Mouse (Mus musculus) hindbrain, postnatal 0 days (tissue): Measurements from ENCODE around the gene Dph1. TPM values are rescaled to one million over a fixed set of nuclear protein-coding genes. Genes with fewer than 3 reads are reported as not detected.
A peak's percentile ranks its signal among the peaks of the same experiment; 100 is the strongest.
"Not testable (repeated sequence)": the region's sequence is repeated elsewhere in the genome, so short reads cannot be mapped to it uniquely, and the experiment has no call there.

Experiments used
- ATAC-seq: fragments of 200-750 bp; cut with Nextera tagmentation; 2 replicates; pipeline ENCODE4 v1.8.0; 2017; ENCODE audit warnings: mild to moderate bottlenecking, moderate TSS enrichment, moderate library complexity
- DNase-seq: peaks from one replicate; pipeline ENCODE4 v3.0.0-alpha.2; 2015; ENCODE audit warnings: low spot score
- H3K27ac ChIP-seq: fragments of 300-500 bp; sonication (generic); 2 replicates; pipeline ENCODE4 v1.5.1; 2014; ENCODE audit warnings: mild to moderate bottlenecking
- H3K27me3 ChIP-seq: fragments of 300-500 bp; sonication (generic); 2 replicates; pipeline ENCODE4 v1.6.1; 2014; ENCODE audit warnings: low read length, mixed read lengths; ENCODE audit not compliant: insufficient read depth
- H3K36me3 ChIP-seq: fragments of 300-500 bp; sonication (generic); 2 replicates; pipeline ENCODE4 v1.6.1; 2014; ENCODE audit warnings: low read length, mixed read lengths; ENCODE audit not compliant: insufficient read depth
- H3K4me1 ChIP-seq: fragments of 300-500 bp; sonication (generic); 2 replicates; pipeline ENCODE4 v1.6.1; 2014; ENCODE audit warnings: antibody characterized with exemption, low read length, mixed read lengths; ENCODE audit not compliant: insufficient read depth
- H3K4me2 ChIP-seq: fragments of 300-500 bp; sonication (generic); 2 replicates; pipeline ENCODE4 v1.6.1; 2014; ENCODE audit warnings: low read depth, mild to moderate bottlenecking, low read length, moderate library complexity, mixed read lengths
- H3K4me3 ChIP-seq: fragments of 300-500 bp; sonication (generic); 2 replicates; pipeline ENCODE4 v1.5.1; 2014; ENCODE audit warnings: low read length
- H3K9ac ChIP-seq: fragments of 300-500 bp; sonication (generic); replicated peaks from 2 replicates; pipeline ENCODE4 v1.6.1; 2014; ENCODE audit warnings: mild to moderate bottlenecking, low read length, moderate library complexity, mixed read lengths
- H3K9me3 ChIP-seq: fragments of 300-500 bp; sonication (generic); 2 replicates; pipeline ENCODE4 v1.6.1; 2016; ENCODE audit warnings: low read length, mixed read lengths
- CTCF ChIP-seq: IDR thresholded peaks from 2 replicates; pipeline ENCODE4 v1.5.1; 2016; ENCODE audit warnings: antibody characterized with exemption, control low read depth, low read depth
- WGBS: fragments of 180-500 bp; shearing (Covaris S2); extraction: QIAGEN DNeasy Blood & Tissue Kit; methylation state at CpG from one replicate; pipeline ENCODE4 v1.1.7; 2014; 5-methylcytosine and 5-hydroxymethylcytosine counted together
- polyA plus RNA-seq: library from polyadenylated mRNA; unstranded; fragments of >200 nt; fragmentation: Nextera tagmentation; extraction: Ambion mirVana; gene quantifications from 2 replicates; pipeline ENCODE4 v1.2.1, GENCODE M21; 2015
- total RNA-seq: library from RNA; depleted of rRNA; stranded (reverse); fragments of >200 nt; gene quantifications from 2 replicates; pipeline ENCODE4 v1.2.3, GENCODE M21; 2014

Gene Dph1
- total and polyA plus RNA-seq, 2 experiments from 2014 or later, result 13.6 to 39.2 TPM

DNA sequence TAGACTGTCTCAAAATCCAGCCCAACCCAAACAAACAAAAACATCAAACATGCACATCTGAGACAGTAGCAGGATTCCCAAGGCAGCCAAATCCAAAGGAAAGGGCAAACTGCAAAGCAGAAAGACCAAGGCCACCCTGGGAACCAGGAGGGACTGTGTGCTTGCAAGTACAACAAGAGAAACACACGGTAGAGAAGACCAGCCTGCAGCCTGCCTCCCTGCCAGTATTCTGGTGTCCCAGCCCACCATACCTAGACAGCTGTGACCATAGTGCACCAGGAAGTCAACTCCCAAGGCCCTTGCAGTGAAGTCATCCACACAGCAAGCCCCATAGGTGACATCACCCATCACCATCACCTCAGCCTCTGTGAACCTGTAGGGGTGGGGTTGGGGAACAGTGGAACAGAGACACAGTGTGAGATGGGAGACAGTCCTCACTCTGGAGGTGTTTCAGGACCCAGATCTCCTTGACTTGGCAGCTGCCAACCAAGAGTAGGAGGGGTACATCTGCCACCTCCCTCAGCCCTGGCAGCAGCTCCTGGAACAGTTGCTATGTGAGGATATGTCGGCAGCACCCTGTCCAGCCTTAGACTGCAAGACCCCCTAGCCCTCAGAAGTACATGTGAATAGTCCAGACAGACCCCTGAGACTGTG lies 7.0 kb downstream of the Dph1 start:
- H3K4me1 ChIP-seq, result peaks cover 3% of the 10 kb centered on the region; the same call in 1 of the 2 replicates
- H3K4me2 ChIP-seq, result no peak overlapping the region
- H3K9ac ChIP-seq, result no peak overlapping the region
- no peak for DNase-seq
- no peak for TF ChIP-seq CTCF
- no peaks in the 10 kb centered on the region for H3K27me3 ChIP-seq
- 68% methylated on average over 2 of the region's 2 CpGs for WGBS
- no peak overlapping the region for H3K27ac ChIP-seq
- peaks cover 16% of the 10 kb centered on the region for H3K36me3 ChIP-seq
- H3K9me3 ChIP-seq, result no peaks in the 10 kb centered on the region
- no peak for ATAC-seq
- H3K4me3 ChIP-seq, result no peak overlapping the region

DNA sequence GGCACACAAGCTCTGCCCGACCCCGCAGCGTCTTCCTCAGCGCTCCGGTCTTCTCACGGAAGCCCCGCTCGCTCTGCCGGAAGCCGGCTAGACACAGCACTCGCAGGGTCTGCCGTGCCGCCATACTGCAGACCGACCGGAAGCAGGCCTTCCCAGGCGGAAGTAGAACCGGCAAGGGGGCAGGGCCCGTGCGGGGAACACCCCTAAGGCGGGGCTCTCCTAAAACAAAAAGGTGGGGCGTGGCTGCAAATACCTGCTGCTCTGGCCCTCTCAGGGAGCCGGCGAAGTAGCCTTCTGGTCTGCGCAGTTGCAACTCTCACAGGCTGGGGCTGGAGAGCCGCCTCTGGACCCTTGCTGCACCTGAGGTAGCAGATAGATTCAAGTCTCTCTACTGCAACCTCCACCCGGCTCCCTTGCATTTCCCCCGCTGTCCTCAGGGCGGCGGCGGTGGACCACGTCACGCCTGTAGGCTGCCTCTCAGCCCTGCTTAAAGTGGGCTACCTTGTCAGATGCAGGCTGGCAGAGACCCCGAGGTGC lies 12.3 kb downstream of the Dph1 start, which contains the start of gene Ovca2:
Gene Ovca2 (minus strand): TSS at position 164 of the 537 bp plus-strand sequence.
- ATAC-seq, result peak; percentile 97
- DNase-seq, result peak; percentile 95
- Histone ChIP-seq H3K9me3 (no peaks in the 10 kb centered on the region), H3K9ac (peak within 1 kb of the TSS; percentile 86), H3K36me3 (peaks cover 16% of the 10 kb centered on the region), H3K4me1 (peaks cover 9% of the 10 kb centered on the region), H3K27ac (peak within 1 kb of the TSS; percentile 84), H3K4me3 (peak within 1 kb of the TSS; percentile 74), H3K4me2 (peak within 1 kb of the TSS; percentile 82), H3K27me3 (no peaks in the 10 kb centered on the region)
- TF ChIP-seq CTCF, result peak; percentile 98
- WGBS, result under 1% methylated on average over 33 of the region's 33 CpGs

- Histone ChIP-seq H3K4me3 (peak overlapping the region; percentile 74), H3K27ac (peak overlapping the region; percentile 84; the same call in 1 of the 2 replicates), H3K4me1 (peaks cover 10% of the 10 kb centered on the region), H3K27me3 (no peaks in the 10 kb centered on the region), H3K36me3 (peaks cover 14% of the 10 kb centered on the region), H3K9me3 (no peaks in the 10 kb centered on the region), H3K9ac (peak overlapping the region; percentile 86), H3K4me2 (peak overlapping the region; percentile 82)
- DNase-seq (no peak), ATAC-seq (no peak)
- WGBS, result 59% methylated on average over 12 of the region's 12 CpGs
- TF ChIP-seq CTCF, result no peak
Measured at GRCm38 (mm10) chr11:75178011-75178410, 13.0 kb downstream of the Dph1 start.

DNA sequence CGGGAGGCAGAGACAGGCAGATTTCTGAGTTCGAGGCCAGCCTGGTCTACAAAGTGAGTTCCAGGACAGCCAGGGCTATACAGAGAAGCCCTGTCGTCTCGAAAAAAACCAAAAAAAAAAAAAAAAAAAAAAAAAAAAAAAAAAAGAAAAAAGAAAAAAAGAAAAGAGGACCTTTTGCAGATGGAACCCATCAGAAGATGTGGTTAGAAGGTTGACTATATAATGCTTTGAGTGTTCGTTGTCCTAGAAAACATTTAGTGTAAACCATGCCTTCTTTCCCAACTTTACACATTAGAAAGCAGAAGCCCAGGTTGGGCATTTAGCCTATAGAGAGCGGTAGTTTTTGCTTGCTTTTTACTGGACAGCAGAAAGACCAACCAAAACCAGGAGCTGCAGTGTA lies 16.5 kb downstream of the Dph1 start:
- H3K27me3 ChIP-seq, H3K4me3 ChIP-seq, ATAC-seq, H3K27ac ChIP-seq, H3K9me3 ChIP-seq, H3K4me2 ChIP-seq, H3K36me3 ChIP-seq, H3K9ac ChIP-seq, DNase-seq: not testable (repeated sequence)
- WGBS, result 78% methylated on average over 6 of the region's 6 CpGs
- peaks cover 14% of the 10 kb centered on the region for H3K4me1 ChIP-seq

DNA sequence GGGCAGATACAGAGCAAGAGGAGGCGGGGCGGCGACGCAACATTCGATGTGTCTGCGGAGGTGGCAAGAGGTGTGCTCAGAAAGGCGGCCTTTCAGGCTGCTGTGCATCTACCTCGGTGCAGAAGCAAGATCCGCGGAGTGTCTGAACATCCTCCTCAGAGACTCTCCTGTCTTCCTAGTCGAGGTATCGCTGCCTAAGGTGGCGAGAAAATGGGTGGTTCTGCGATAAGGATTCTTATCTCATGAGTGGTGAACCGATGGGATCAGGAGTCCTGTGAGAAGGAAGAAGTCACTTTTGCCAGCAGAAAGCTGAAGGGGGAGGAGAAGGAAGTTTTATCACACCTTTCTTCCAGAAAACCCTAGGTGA lies 17.3 kb downstream of the Dph1 start:
- ATAC-seq (no peak), DNase-seq (no peak)
- WGBS, result 2% methylated on average over 15 of the region's 15 CpGs
- Histone ChIP-seq H3K4me2 (peak overlapping the region; percentile 67), H3K9me3 (no peaks in the 10 kb centered on the region), H3K27ac (peak overlapping the region; percentile 76; the same call in 1 of the 2 replicates), H3K4me3 (peak overlapping the region; percentile 50), H3K27me3 (peaks cover 5% of the 10 kb centered on the region; the same call in 1 of the 2 replicates), H3K4me1 (peaks cover 16% of the 10 kb centered on the region), H3K9ac (peak overlapping the region; percentile 55), H3K36me3 (no peaks in the 10 kb centered on the region)
- TF ChIP-seq CTCF, result no peak; the same call in 1 of the 2 replicates

- peak; percentile 72 for ATAC-seq
- H3K4me3 ChIP-seq, result peak overlapping the region; percentile 50
- no peaks in the 10 kb centered on the region for H3K36me3 ChIP-seq
- H3K27ac ChIP-seq, result peak overlapping the region; percentile 76
- H3K4me1 ChIP-seq, result peaks cover 21% of the 10 kb centered on the region
- TF ChIP-seq CTCF, result no peak
- H3K4me2 ChIP-seq, result peak overlapping the region; percentile 67
- peak; percentile 92 for DNase-seq
- H3K27me3 ChIP-seq, result peaks cover 9% of the 10 kb centered on the region; the same call in 1 of the 2 replicates
- no peaks in the 10 kb centered on the region for H3K9me3 ChIP-seq
- peak overlapping the region; percentile 55 for H3K9ac ChIP-seq
- under 1% methylated on average over 67 of the region's 71 CpGs for WGBS
Measured at GRCm38 (mm10) chr11:75173095-75173798, 17.8 kb downstream of the Dph1 start.
